Mouse (Mus musculus) E14TG2a.4 (cell line): ENCODE data around the gene Proca1.

Experiments used
- CTCF ChIP-seq: conservative IDR thresholded peaks from 2 replicates; pipeline ENCODE4 v1.5.1; 2014; ENCODE audit warnings: low read length
- POU5F1 ChIP-seq: IDR thresholded peaks from 2 replicates; pipeline ENCODE4 v1.6.1; 2014; ENCODE audit warnings: low read length, borderline replicate concordance

DNA sequence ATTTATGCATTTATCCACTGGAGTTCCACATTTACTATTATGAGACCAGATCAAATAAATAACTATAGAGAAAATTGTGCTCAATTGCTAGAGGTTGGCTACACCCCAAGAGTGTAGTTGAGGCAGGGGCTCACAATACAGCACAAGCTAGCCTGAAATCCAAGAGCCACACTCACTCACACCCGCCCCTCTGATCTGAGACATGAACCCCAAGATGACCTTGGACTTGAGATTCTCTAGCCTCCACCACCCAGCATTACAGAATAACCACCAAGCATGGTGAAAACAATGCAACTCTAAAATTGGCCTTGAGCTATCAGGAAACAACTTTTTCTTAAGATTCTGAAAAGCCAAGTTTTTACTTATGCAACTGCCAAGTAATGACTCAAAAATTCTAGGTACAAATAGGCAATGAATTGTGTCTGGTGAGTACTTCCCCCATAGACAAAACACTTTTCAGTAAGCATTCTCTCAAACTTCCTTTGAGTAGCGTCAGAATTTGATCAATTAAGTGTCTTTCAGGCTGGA lies 11.3 kb upstream of the Proca1 start:
- TF ChIP-seq CTCF = no peak
- no peak for TF ChIP-seq POU5F1
